Mouse (Mus musculus) adrenal gland, adult 18-20 months (tissue): ENCODE results near the gene Aldh3a2. TPM values are rescaled to one million over a fixed set of nuclear protein-coding genes. Genes with fewer than 3 reads are reported as not detected.

Source experiments
- DNase-seq, 2 experiments: peaks; one replicate each; pipeline ENCODE4 v3.0.0; 2021 to 2022; ENCODE audit warnings: low spot score in 2 of 2
- total RNA-seq, 2 experiments: library from RNA; stranded (reverse); gene quantifications; 1 replicate in 1 of 2; 2 replicates in 1 of 2; pipeline ENCODE4 v1.2.3; 2021

Aldh3a2 gene
- total RNA-seq, 2 experiments from 2014 or later = 41.6 to 59.9 TPM

- no peak for DNase-seq
Observed at GRCm38 (mm10) chr11:61274421-61274820, 7.2 kb upstream of the Aldh3a2 start.

- DNase-seq = no peak
Observed at GRCm38 (mm10) chr11:61273928-61274327, 6.7 kb upstream of the Aldh3a2 start.

GRCm38 (mm10) chr11:61271612-61272011 is 4.3 kb upstream of the Aldh3a2 start:
- DNase-seq = no peak

GRCm38 (mm10) chr11:61270406-61270805 is 3.1 kb upstream of the Aldh3a2 start:
- no peak for DNase-seq

- no peak for DNase-seq
Observed at GRCm38 (mm10) chr11:61268626-61269349, 1.5 kb upstream of the Aldh3a2 start.

- no peak for DNase-seq
Observed at GRCm38 (mm10) chr11:61263841-61264240, 3.4 kb downstream of the Aldh3a2 start.

- DNase-seq = no peak
Observed at GRCm38 (mm10) chr11:61262516-61262915, 4.7 kb downstream of the Aldh3a2 start.

- DNase-seq = no peak
Observed at GRCm38 (mm10) chr11:61259106-61259505, 8.2 kb downstream of the Aldh3a2 start.

GRCm38 (mm10) chr11:61252807-61253206 is 14.5 kb downstream of the Aldh3a2 start:
- DNase-seq = no peak

GRCm38 (mm10) chr11:61251741-61252140 is 15.5 kb downstream of the Aldh3a2 start:
- DNase-seq = no peak

- no peak for DNase-seq
Observed at GRCm38 (mm10) chr11:61244406-61244805, 22.9 kb downstream of the Aldh3a2 start.

- DNase-seq = no peak
Observed at GRCm38 (mm10) chr11:61236015-61236414, 31.2 kb downstream of the Aldh3a2 start.

GRCm38 (mm10) chr11:61234174-61234573 is 33.1 kb downstream of the Aldh3a2 start:
- DNase-seq = no peak

- peak; percentile 46 to 50 for DNase-seq
Observed at GRCm38 (mm10) chr11:61231329-61231728, 35.9 kb downstream of the Aldh3a2 start.

- DNase-seq = no peak
Observed at GRCm38 (mm10) chr11:61228406-61228805, 38.9 kb downstream of the Aldh3a2 start.

GRCm38 (mm10) chr11:61227816-61228215 is 39.4 kb downstream of the Aldh3a2 start:
- no peak for DNase-seq

GRCm38 (mm10) chr11:61225941-61226412 is 41.3 kb downstream of the Aldh3a2 start:
- DNase-seq = no peak

- no peak for DNase-seq
Observed at GRCm38 (mm10) chr11:61225511-61225910, 41.8 kb downstream of the Aldh3a2 start.

- no peak for DNase-seq
Observed at GRCm38 (mm10) chr11:61224907-61225306, 42.4 kb downstream of the Aldh3a2 start.

- DNase-seq = no peak
Observed at GRCm38 (mm10) chr11:61224234-61224744, 43.0 kb downstream of the Aldh3a2 start.

GRCm38 (mm10) chr11:61222971-61223745 is 44.1 kb downstream of the Aldh3a2 start:
- no peak for DNase-seq

- DNase-seq = no peak
Observed at GRCm38 (mm10) chr11:61222007-61222406, 45.3 kb downstream of the Aldh3a2 start.
